Mouse (Mus musculus): ENCODE measurements around the gene Ighmbp2. TPM values are rescaled to one million over a fixed set of nuclear protein-coding genes. Genes with fewer than 3 reads are reported as not detected.
"Not testable (repeated sequence)": the region's sequence is repeated elsewhere in the genome, so short reads cannot be mapped to it uniquely, and the experiment has no call there.

The Ighmbp2 gene
- total and polyA plus RNA-seq, 3 experiments: 7.1 to 11.2 (median 10.3) TPM

- H3K27ac ChIP-seq (ENCODE audit: insufficient read depth, low read depth); in situ Hi-C loops (cut with MboI; ENCODE audit: low pct_ligation_motif_present, low pct_unique_long_range_greater_than_20kb, low sequenced_read_pairs); H3K4me1 ChIP-seq (ENCODE audit: control insufficient read depth in 1 of 2, insufficient read depth in 2 of 2); dilution Hi-C loops (cut with MboI; ENCODE audit: extremely low pct_ligation_motif_present, extremely low pct_unique_long_range_greater_than_20kb, low sequenced_read_pairs); H3K9ac ChIP-seq (ENCODE audit: insufficient read depth, low read depth); H3K36me3 ChIP-seq (replicated peaks in 1 of 2; ENCODE audit: control insufficient read depth in 1 of 2, insufficient read depth in 1 of 2, low read length in 1 of 2); H3K27me3 ChIP-seq (replicated peaks); H3K79me2 ChIP-seq (replicated peaks; ENCODE audit: control insufficient read depth, extremely low read depth, insufficient read depth, poor library complexity, severe bottlenecking); H3K4me2 ChIP-seq (ENCODE audit: insufficient read depth, low read depth, poor library complexity, severe bottlenecking); H3K4me3 ChIP-seq (replicated peaks in 1 of 3; ENCODE audit: low read depth in 2 of 3, low read length in 2 of 3, poor library complexity in 1 of 3); DNase-seq (ENCODE audit: extremely low read depth); H3K9me3 ChIP-seq (replicated peaks; ENCODE audit: low read length): not testable (repeated sequence)
These were observed 67.9 kb downstream of the Ighmbp2 start for GRCm38 (mm10) chr19:3214937-3215336.

Other genes starting within 250 kb of the Ighmbp2 start
- 86.0 and 114 TPM in 2 replicates for gene Mrpl21, start 116 bp downstream of the Ighmbp2 start, total RNA-seq (2012; rRNA removed)
- 129 and 145 TPM in 2 replicates for gene Mrpl21, start 116 bp downstream of the Ighmbp2 start, total RNA-seq (2014; rRNA removed)
- 116 and 121 TPM in 2 replicates for gene Mrpl21, start 116 bp downstream of the Ighmbp2 start, polyA plus RNA-seq (2012; ENCODE audit: insufficient read length, low read depth)
- gene Cpt1a, start 39.3 kb upstream of the Ighmbp2 start, total RNA-seq (2012; rRNA removed): 4.5 and 4.6 TPM in 2 replicates
- 0.77 and 0.81 TPM in 2 replicates for gene Cpt1a, start 39.3 kb upstream of the Ighmbp2 start, total RNA-seq (2014; rRNA removed)
- 2.3 and 2.6 TPM in 2 replicates for gene Cpt1a, start 39.3 kb upstream of the Ighmbp2 start, polyA plus RNA-seq (2012; ENCODE audit: insufficient read length, low read depth)
- gene Tesmin, start 105.8 kb upstream of the Ighmbp2 start, total RNA-seq (2012; rRNA removed): 0.08 TPM in 1 of 2 replicates, not detected in the other
- 0.19 and 0.32 TPM in 2 replicates for gene Tesmin, start 105.8 kb upstream of the Ighmbp2 start, total RNA-seq (2014; rRNA removed)
- gene Tesmin, start 105.8 kb upstream of the Ighmbp2 start, polyA plus RNA-seq (2012; ENCODE audit: insufficient read length, low read depth): 0.17 and 0.26 TPM in 2 replicates
- not detected in 2 replicates for gene Gal, start 131.5 kb upstream of the Ighmbp2 start, total RNA-seq (2012; rRNA removed)
- not detected in 2 replicates for gene Gal, start 131.5 kb upstream of the Ighmbp2 start, total RNA-seq (2014; rRNA removed)
- not detected in 2 replicates for gene Gal, start 131.5 kb upstream of the Ighmbp2 start, polyA plus RNA-seq (2012; ENCODE audit: insufficient read length, low read depth)

Data from CH12.LX (cell line).